8 mouse cellular contexts compared by ENCODE assay signal in the genomic region with DNA sequence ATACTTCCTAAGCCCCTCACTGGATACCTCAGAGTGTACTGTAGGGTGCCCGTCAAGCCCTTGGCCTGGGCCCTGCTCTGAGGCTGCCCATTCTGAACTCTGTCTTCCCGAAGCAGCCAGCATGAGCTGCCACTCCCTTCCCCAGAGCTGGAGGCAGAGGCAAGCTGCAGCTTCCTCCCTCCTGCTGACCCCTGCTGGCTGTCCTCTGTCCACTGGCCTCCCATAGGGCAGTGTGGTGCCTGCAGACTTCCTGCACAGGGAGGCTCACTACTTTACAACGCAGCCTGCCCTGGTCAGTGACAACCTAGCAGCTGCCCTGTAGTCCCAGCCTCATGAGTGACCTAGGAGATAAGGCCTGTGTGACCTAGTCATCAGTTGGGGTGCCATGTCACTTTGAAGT. TPM values are rescaled to one million over a fixed set of nuclear protein-coding genes. Genes with fewer than 3 reads are reported as not detected.
DNase-seq lines count a peak whose midpoint lies in the region; ATAC-seq and TF ChIP-seq lines count a peak whose summit lies in the region.

No protein-coding gene starts in this region.

- no peak for DNase-seq in layer of hippocampus, adult 2 months (ENCODE audit: low spot score in 2 of 2)
- DNase-seq in layer of hippocampus, postnatal 14 days (ENCODE audit: low spot score in 2 of 2) = no peak
- DNase-seq in heart, postnatal 25 days (ENCODE audit: low spot score) = peak; percentile 33
- peak; percentile 33 for DNase-seq in lung, postnatal 25 days (ENCODE audit: low spot score)
- DNase-seq in thymus, adult 2 months = no peak
- no peak for DNase-seq in frontal cortex, postnatal 14 days (ENCODE audit: low spot score in 2 of 2)

- H3K36me3 ChIP-seq in thymus, adult 2 months (ENCODE audit: control insufficient read depth, insufficient read depth, low read length) = no peaks in the 10 kb centered on the region
- H3K36me3 ChIP-seq in forebrain, embryonic 13.5 days (ENCODE audit: poor library complexity, severe bottlenecking) = no peaks in the 10 kb centered on the region

- no peak for TF ChIP-seq POLR2A in cortical plate, adult 2 months (IDR thresholded peaks at IDR 0.05; ENCODE audit: extremely low read depth, insufficient read depth, low read length)
- TF ChIP-seq POLR2A in thymus, adult 2 months (IDR thresholded peaks at IDR 0.05; ENCODE audit: control insufficient read depth, extremely low read depth, insufficient read depth, low read length, poor library complexity) = no peak

- no peaks in the 10 kb centered on the region for H3K4me1 ChIP-seq in cortical plate, adult 2 months (ENCODE audit: control insufficient read depth, insufficient read depth, low read length)
- peaks cover 9% of the 10 kb centered on the region; the same call in 1 of the 2 replicates for H3K4me1 ChIP-seq in thymus, adult 2 months (replicated peaks; ENCODE audit: control insufficient read depth, insufficient read depth, low read length)
- H3K4me1 ChIP-seq in forebrain, embryonic 13.5 days = no peaks in the 10 kb centered on the region

- H3K4me2 ChIP-seq in forebrain, embryonic 13.5 days = no peak overlapping the region

- H3K27me3 ChIP-seq in thymus, adult 2 months (ENCODE audit: control insufficient read depth, insufficient read depth, low read length) = no peaks in the 10 kb centered on the region
- H3K27me3 ChIP-seq in forebrain, embryonic 13.5 days = no peaks in the 10 kb centered on the region

- ATAC-seq in forebrain, embryonic 13.5 days = no peak

- intact Hi-C loops in heart, postnatal 25 days (cut with DNase I) = loop anchor here (2.0 kb wide), 1 partner anchor 47 kb away; no protein-coding TSS in a partner anchor

- 86% methylated on average over 3 of the region's 3 CpGs for WGBS in thymus, adult 2 months
- WGBS in forebrain, embryonic 13.5 days = 56% methylated on average over 3 of the region's 3 CpGs

- H3K4me3 ChIP-seq in layer of hippocampus, adult 2 months = no peak overlapping the region
- no peak overlapping the region for H3K4me3 ChIP-seq in cortical plate, adult 2 months (ENCODE audit: insufficient read depth, low read length)
- no peak overlapping the region for H3K4me3 ChIP-seq in thymus, adult 2 months (ENCODE audit: control insufficient read depth, insufficient read depth, low read length)
- no peak overlapping the region for H3K4me3 ChIP-seq in forebrain, embryonic 13.5 days

- no peak overlapping the region for H3K27ac ChIP-seq in layer of hippocampus, adult 2 months
- no peak overlapping the region for H3K27ac ChIP-seq in cortical plate, adult 2 months (ENCODE audit: insufficient read depth, low read length)
- no peak overlapping the region for H3K27ac ChIP-seq in thymus, adult 2 months (ENCODE audit: control insufficient read depth, insufficient read depth, low read length)
- no peak overlapping the region for H3K27ac ChIP-seq in forebrain, embryonic 13.5 days

- TF ChIP-seq CTCF in layer of hippocampus, adult 2 months (conservative IDR thresholded peaks at IDR 0.05) = peak; percentile 49
- peak; percentile 15; the same call in 1 of the 2 replicates for TF ChIP-seq CTCF in cortical plate, adult 2 months (IDR thresholded peaks at IDR 0.05; ENCODE audit: extremely low read depth, insufficient read depth, low read length)
- TF ChIP-seq CTCF in thymus, adult 2 months (IDR thresholded peaks at IDR 0.05; ENCODE audit: borderline replicate concordance, control insufficient read depth, extremely low read depth, insufficient read depth, low read length, poor library complexity) = no peak

- H3K9me3 ChIP-seq in forebrain, embryonic 13.5 days (replicated peaks) = no peaks in the 10 kb centered on the region

- H3K9ac ChIP-seq in forebrain, embryonic 13.5 days = no peak overlapping the region

RNA-seq across cellular contexts. Expression of gene Ip6k3, which starts 14.1 kb away (rescaled TPM):
- total RNA-seq in layer of hippocampus, adult 2 months (2021) = under 1 TPM; 0.15 to 0.20 TPM
- under 1 TPM in 1 of 2 experiments, not detected in 1; 0.36 TPM for total RNA-seq in layer of hippocampus, postnatal 14 days (2021)
- polyA plus RNA-seq in cortical plate, adult 2 months (2012; rRNA removed) = 1.0 and 1.1 TPM in 2 replicates
- 1 to 10 TPM; 8.6 to 9.4 TPM for total RNA-seq in heart, postnatal 25 days (2021)
- polyA plus RNA-seq in thymus, adult 2 months (2012; rRNA removed) = 0.61 and 1.4 TPM in 2 replicates
- polyA plus RNA-seq in forebrain, embryonic 13.5 days (2015; fragmentation: Nextera tagmentation; extraction: Ambion mirVana) = 0.21 and 0.35 TPM in 2 replicates

RNA-seq across cellular contexts. Expression of gene Lemd2, which starts 22.6 kb away (rescaled TPM):
- 10 to 100 TPM; 44.6 to 44.7 TPM for total RNA-seq in layer of hippocampus, adult 2 months (2021)
- 10 to 100 TPM; 43.3 to 45.6 TPM for total RNA-seq in layer of hippocampus, postnatal 14 days (2021)
- 64.0 TPM in 2 replicates for polyA plus RNA-seq in cortical plate, adult 2 months (2012; rRNA removed)
- 10 to 100 TPM; 28.8 to 29.4 TPM for total RNA-seq in heart, postnatal 25 days (2021)
- 188 and 190 TPM in 2 replicates for polyA plus RNA-seq in thymus, adult 2 months (2012; rRNA removed)
- 14.6 and 16.4 TPM in 2 replicates for polyA plus RNA-seq in forebrain, embryonic 13.5 days (2015; fragmentation: Nextera tagmentation; extraction: Ambion mirVana)

RNA-seq across cellular contexts. Expression of gene Uqcc2, which starts 48.0 kb away (rescaled TPM):
- 100 to 1,000 TPM; 182 to 220 TPM for total RNA-seq in layer of hippocampus, adult 2 months (2021)
- 100 to 1,000 TPM; 165 to 168 TPM for total RNA-seq in layer of hippocampus, postnatal 14 days (2021)
- polyA plus RNA-seq in cortical plate, adult 2 months (2012; rRNA removed) = 438 and 459 TPM in 2 replicates
- 100 to 1,000 TPM; 323 to 335 TPM for total RNA-seq in heart, postnatal 25 days (2021)
- 119 and 152 TPM in 2 replicates for polyA plus RNA-seq in thymus, adult 2 months (2012; rRNA removed)
- polyA plus RNA-seq in forebrain, embryonic 13.5 days (2015; fragmentation: Nextera tagmentation; extraction: Ambion mirVana) = 310 and 318 TPM in 2 replicates

Comparison
In these comparisons a context has a peak if more than half of its experiments do, and no peak if none do; other contexts are left out.
1. DNase-seq: peak in heart, postnatal 25 days (single experiment) and lung, postnatal 25 days (single experiment); none in layer of hippocampus, adult 2 months (0 of 2), layer of hippocampus, postnatal 14 days (0 of 2), thymus, adult 2 months (single experiment) and frontal cortex, postnatal 14 days (0 of 2).
2. RNA of gene Ip6k3, which starts 14.1 kb away (total RNA-seq): 8.6 to 9.4 TPM in heart, postnatal 25 days; 0.36 TPM in layer of hippocampus, postnatal 14 days and 0.15 to 0.20 TPM in layer of hippocampus, adult 2 months; every median in the first group is over 4 times any median in the second.